Mouse (Mus musculus): ENCODE results near the gene Tmem151b. TPM values are rescaled to one million over a fixed set of nuclear protein-coding genes. Genes with fewer than 3 reads are reported as not detected.

Gene Tmem151b
- 1.8 and 2.6 TPM in 2 replicates for polyA plus RNA-seq (2014; fragmentation: Nextera tagmentation; extraction: Ambion mirVana)

DNA sequence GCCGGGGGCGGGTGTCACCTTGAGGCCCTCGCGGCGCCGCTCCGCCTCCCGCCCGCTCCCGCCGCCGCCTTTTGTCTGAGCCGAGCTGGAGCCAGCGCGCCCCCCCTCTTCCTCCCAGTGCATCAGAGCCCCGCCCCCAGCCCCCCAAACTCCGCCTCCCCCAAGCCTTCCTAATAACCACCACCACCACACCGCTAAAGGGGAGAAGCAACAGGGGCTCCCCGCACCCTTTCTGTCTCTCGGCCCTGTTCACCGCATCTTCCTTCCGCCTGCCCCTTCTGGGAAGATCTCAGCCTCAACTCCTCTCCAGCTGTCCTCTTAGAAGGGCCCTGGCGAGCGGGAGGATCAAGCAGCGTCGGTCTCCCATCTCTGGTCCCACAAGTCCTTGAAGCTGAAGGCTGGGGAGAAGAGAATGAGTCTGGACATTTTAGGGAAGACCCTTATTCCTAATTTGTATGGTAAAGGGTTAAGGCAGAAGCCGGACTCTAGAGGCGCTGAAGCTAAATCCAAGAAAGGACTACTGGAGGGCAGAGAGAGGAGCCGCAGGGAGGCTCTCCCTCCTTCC, at the start of gene Tmem151b:
Gene Tmem151b (minus strand): TSS at position 61 of the 565 bp plus-strand sequence.
- H3K4me3 ChIP-seq (ENCODE audit: low read depth, low read length) = peak within 1 kb of the TSS; percentile 70
- H3K4me2 ChIP-seq (replicated peaks; ENCODE audit: low read depth, low read length) = peak within 1 kb of the TSS; percentile 92
- peaks cover 25% of the 10 kb centered on the region for H3K27me3 ChIP-seq (ENCODE audit: control insufficient read depth, insufficient read depth, low read length)
- ATAC-seq (ENCODE audit: insufficient number of reproducible peaks, insufficient read depth, low FRiP score, low read depth) = no peak
- no peaks in the 10 kb centered on the region for H3K36me3 ChIP-seq (ENCODE audit: control insufficient read depth, insufficient read depth, low read length)
- peak within 1 kb of the TSS; percentile 48; the same call in 1 of the 2 replicates for H3K27ac ChIP-seq (ENCODE audit: low read length)
- H3K4me1 ChIP-seq (ENCODE audit: control insufficient read depth, insufficient read depth, low read length) = 0 out of 2 replicates have a peak, but pooled peaks cover 4% of the 10 kb centered on the region
- 2% methylated on average over 11 of the region's 29 CpGs for WGBS
- H3K9ac ChIP-seq (replicated peaks; ENCODE audit: low read depth, low read length) = peak within 1 kb of the TSS; percentile 71
- H3K9me3 ChIP-seq (ENCODE audit: control insufficient read depth, low read depth, low read length) = no peaks in the 10 kb centered on the region

DNA sequence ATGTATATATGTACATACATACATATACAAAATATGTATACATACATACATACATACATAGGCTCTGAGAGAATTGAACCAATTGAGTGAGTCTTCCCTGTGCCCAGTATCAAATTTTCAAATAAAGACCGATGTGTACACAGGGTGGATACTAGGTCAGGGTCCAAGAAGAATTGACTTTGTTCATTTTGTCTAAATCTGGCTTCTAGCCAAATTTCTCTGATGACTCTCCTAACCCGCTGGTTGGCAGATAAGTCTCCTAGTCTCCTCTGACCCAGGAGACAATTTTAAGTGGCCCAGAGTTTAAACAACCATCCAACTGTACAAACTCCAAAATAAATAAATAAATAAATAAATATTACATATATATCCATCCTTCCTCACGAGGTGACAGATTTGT, 49.4 kb upstream of the Tmem151b start:
- Histone ChIP-seq H3K27ac (ENCODE audit: low read length) (no peak overlapping the region), H3K4me2 (replicated peaks; ENCODE audit: low read depth, low read length) (peak overlapping the region; percentile 55), H3K4me3 (ENCODE audit: low read depth, low read length) (peak overlapping the region; percentile 22; the same call in 1 of the 2 replicates), H3K4me1 (ENCODE audit: control insufficient read depth, insufficient read depth, low read length) (peaks cover 31% of the 10 kb centered on the region), H3K36me3 (ENCODE audit: control insufficient read depth, insufficient read depth, low read length) (no peaks in the 10 kb centered on the region), H3K9me3 (ENCODE audit: control insufficient read depth, low read depth, low read length) (no peaks in the 10 kb centered on the region), H3K9ac (replicated peaks; ENCODE audit: low read depth, low read length) (no peak overlapping the region; the same call in 1 of the 2 replicates), H3K27me3 (ENCODE audit: control insufficient read depth, insufficient read depth, low read length) (no peaks in the 10 kb centered on the region)
- 33% methylated on average over 3 of the region's 3 CpGs for WGBS
- ATAC-seq (ENCODE audit: insufficient number of reproducible peaks, insufficient read depth, low FRiP score, low read depth) = no peak

DNA sequence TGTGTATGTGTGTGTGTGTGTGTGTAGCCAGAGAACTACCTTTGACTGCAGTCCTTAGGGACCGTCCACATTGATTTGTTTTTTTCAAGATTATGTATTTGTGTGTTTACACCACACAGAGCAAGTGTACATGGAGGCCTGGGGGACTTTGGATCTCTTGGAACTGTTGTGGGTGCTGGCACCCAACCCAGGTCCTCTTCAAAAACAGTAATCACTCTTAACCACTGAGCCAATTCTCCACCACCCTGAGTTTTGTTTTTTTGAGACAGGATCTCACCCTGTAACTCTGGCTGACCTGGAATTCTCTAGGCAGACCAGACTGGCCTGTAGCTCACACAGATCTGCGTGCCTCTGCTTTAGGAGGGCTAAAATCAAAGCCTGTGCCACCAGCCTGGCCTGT, 48.9 kb upstream of the Tmem151b start:
- Histone ChIP-seq H3K4me1 (ENCODE audit: control insufficient read depth, insufficient read depth, low read length) (peaks cover 36% of the 10 kb centered on the region), H3K9me3 (ENCODE audit: control insufficient read depth, low read depth, low read length) (no peaks in the 10 kb centered on the region), H3K9ac (replicated peaks; ENCODE audit: low read depth, low read length) (no peak overlapping the region), H3K36me3 (ENCODE audit: control insufficient read depth, insufficient read depth, low read length) (no peaks in the 10 kb centered on the region), H3K4me2 (replicated peaks; ENCODE audit: low read depth, low read length) (no peak overlapping the region), H3K4me3 (ENCODE audit: low read depth, low read length) (no peak overlapping the region), H3K27ac (ENCODE audit: low read length) (no peak overlapping the region), H3K27me3 (ENCODE audit: control insufficient read depth, insufficient read depth, low read length) (no peaks in the 10 kb centered on the region)
- no peak for ATAC-seq (ENCODE audit: insufficient number of reproducible peaks, insufficient read depth, low FRiP score, low read depth)
- 71% methylated on average over 2 of the region's 2 CpGs for WGBS

DNA sequence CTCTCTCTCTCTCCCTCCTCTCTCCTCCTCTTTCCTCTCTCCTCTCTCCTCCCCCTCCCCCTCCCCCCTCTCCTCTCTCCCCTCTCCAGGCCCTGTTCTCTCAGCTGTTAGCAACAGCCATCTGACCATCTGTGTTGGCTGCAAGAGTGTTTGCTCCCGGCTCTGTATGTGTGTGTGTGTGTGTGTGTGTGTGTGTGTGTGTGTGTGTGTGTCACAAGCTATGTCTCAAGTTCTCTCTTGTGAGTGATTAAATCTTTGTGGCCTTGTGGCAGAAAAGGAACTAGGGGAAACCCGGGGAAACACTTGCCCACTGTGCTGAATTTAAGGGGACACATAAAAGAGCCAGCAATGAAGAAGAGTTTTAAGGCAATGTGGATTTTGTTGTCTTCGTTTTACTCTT, 48.3 kb upstream of the Tmem151b start:
- H3K36me3 ChIP-seq (ENCODE audit: control insufficient read depth, insufficient read depth, low read length) = no peaks in the 10 kb centered on the region
- no peaks in the 10 kb centered on the region for H3K27me3 ChIP-seq (ENCODE audit: control insufficient read depth, insufficient read depth, low read length)
- H3K4me1 ChIP-seq (ENCODE audit: control insufficient read depth, insufficient read depth, low read length) = peaks cover 42% of the 10 kb centered on the region
- H3K4me2 ChIP-seq (replicated peaks; ENCODE audit: low read depth, low read length) = no peak overlapping the region
- no peak overlapping the region for H3K9ac ChIP-seq (replicated peaks; ENCODE audit: low read depth, low read length)
- no peak overlapping the region for H3K4me3 ChIP-seq (ENCODE audit: low read depth, low read length)
- H3K9me3 ChIP-seq (ENCODE audit: control insufficient read depth, low read depth, low read length) = no peaks in the 10 kb centered on the region
- H3K27ac ChIP-seq (ENCODE audit: low read length) = no peak overlapping the region
- ATAC-seq (ENCODE audit: insufficient number of reproducible peaks, insufficient read depth, low FRiP score, low read depth) = no peak
- 42% methylated on average over 3 of the region's 3 CpGs for WGBS

DNA sequence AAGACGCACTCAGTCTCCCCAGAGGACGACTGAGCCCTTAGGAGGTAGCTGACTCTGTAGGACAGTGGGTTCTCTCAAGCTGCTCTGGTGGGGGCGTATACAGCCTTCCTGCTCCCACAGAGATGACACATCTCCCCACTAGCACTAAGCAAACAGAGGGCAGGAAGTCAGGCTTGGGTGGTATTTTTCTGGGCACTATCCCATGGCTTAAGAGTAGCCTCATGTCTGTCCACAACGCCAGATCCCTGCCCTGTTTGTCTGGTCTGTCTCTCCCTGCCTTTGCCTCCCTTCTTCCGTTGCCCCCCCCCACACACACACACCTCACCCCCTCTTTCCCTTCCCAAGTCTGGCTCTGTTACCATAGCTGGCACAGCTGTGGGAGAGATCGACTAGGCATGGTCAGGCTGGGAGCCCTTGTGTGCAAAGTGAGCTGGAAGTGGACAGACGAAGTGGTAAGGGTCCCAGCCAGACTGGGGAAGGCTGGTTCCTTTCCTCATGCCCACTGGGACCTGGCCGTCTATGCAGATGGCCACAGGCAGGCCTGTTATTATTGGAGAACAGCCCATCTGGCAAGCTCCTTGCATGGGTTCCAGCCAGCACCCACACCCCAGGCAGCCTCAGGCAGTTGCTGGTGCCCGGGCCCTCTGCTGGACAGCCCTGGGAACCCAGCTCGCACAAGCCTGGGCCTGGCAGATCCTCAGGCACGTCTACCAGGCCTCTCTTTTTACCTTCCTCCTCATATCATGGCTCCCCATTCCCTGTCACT, 47.3 kb upstream of the Tmem151b start:
- Histone ChIP-seq H3K27ac (ENCODE audit: low read length) (0 out of 2 replicates have a peak overlapping the region, but pooled peaks have one; percentile 17), H3K4me3 (ENCODE audit: low read depth, low read length) (no peak overlapping the region), H3K4me2 (replicated peaks; ENCODE audit: low read depth, low read length) (no peak overlapping the region), H3K9me3 (ENCODE audit: control insufficient read depth, low read depth, low read length) (no peaks in the 10 kb centered on the region), H3K36me3 (ENCODE audit: control insufficient read depth, insufficient read depth, low read length) (no peaks in the 10 kb centered on the region), H3K27me3 (ENCODE audit: control insufficient read depth, insufficient read depth, low read length) (no peaks in the 10 kb centered on the region), H3K9ac (replicated peaks; ENCODE audit: low read depth, low read length) (no peak overlapping the region), H3K4me1 (ENCODE audit: control insufficient read depth, insufficient read depth, low read length) (peaks cover 49% of the 10 kb centered on the region)
- 44% methylated on average over 11 of the region's 11 CpGs for WGBS
- ATAC-seq (ENCODE audit: insufficient number of reproducible peaks, insufficient read depth, low FRiP score, low read depth) = peak; percentile 31; the same call in 1 of the 2 replicates

DNA sequence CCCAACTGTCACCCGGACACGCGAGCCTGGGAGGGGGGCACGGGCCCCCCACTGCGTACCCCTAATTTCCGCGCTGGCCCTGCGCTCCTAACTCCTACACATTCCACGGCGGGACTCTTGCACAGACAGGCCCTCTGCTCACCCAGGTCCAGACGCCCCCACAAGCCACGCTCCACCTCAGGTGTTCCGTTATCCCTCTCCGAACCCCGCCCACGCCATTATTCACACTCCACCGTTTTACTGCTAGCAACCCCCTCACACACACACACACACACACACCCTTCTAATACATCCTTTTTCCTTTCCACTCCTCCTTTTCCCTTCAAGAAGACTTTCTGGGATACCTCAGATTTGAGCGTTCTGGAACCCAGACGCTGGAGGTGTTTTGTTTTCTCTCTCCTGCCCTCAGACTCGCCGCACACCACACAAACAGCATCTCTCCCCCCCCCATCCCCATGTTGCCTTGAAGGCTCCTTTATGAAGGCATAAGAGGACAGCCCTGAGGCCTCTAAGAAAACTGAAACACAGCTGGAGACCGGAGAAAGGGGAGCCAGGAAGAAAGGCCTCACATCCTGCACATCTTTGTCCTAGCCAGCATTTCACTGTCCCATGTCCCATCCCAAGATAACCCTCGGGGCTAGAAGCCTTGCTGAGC, 46.4 kb upstream of the Tmem151b start:
- peak overlapping the region; percentile 99 for H3K4me2 ChIP-seq (replicated peaks; ENCODE audit: low read depth, low read length)
- peak overlapping the region; percentile 58 for H3K4me3 ChIP-seq (ENCODE audit: low read depth, low read length)
- peak; percentile 5; the same call in 1 of the 2 replicates for ATAC-seq (ENCODE audit: insufficient number of reproducible peaks, insufficient read depth, low FRiP score, low read depth)
- 7% methylated on average over 23 of the region's 23 CpGs for whole genome bisulfite sequencing
- no peaks in the 10 kb centered on the region for H3K9me3 ChIP-seq (ENCODE audit: control insufficient read depth, low read depth, low read length)
- no peaks in the 10 kb centered on the region for H3K27me3 ChIP-seq (ENCODE audit: control insufficient read depth, insufficient read depth, low read length)
- H3K9ac ChIP-seq (replicated peaks; ENCODE audit: low read depth, low read length) = peak overlapping the region; percentile 38
- no peak overlapping the region for H3K27ac ChIP-seq (ENCODE audit: low read length)
- no peaks in the 10 kb centered on the region for H3K36me3 ChIP-seq (ENCODE audit: control insufficient read depth, insufficient read depth, low read length)
- H3K4me1 ChIP-seq (ENCODE audit: control insufficient read depth, insufficient read depth, low read length) = peaks cover 47% of the 10 kb centered on the region

DNA sequence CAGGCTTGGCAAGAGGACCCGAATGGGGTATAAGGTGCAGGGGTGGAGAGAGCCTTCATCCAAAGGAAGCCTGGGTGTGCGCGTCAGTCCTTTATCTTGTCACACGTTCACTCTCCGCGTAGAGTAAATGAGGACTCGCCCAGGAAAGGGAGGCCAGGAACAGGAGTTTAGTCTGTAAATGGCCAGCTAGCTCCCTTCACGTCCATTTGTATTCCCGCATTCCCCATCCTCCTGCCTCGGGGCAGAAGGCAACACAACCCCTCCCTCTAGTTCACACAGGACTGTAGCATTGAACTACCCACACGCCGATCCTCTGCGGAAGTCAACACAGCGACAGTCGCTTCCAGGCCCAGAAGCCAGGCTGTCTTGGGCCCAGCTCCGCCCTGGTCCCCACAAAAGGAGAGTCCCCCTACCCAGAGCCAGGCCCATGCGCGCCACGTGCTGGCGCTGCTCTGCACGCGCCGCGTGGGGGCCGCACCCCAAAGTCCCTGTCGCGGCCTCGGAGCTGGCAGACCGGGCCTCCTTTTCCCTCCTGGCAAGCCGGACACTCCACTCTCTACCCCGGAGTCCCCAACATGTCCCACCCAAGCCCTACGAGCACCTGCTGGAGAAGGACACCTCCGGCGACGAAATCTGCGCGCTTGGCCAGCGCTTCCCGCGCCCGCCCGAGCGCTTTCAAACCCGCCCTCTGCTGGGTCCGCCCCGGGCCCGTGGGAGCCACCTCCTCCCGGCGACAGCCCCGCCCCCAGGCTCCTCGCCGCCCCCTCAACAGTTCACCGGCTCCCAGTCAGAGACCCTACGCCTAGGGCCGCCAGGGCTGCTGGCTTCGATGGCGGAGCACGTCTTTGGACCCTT, 45.6 kb upstream of the Tmem151b start:
- peak overlapping the region; percentile 21; the same call in 1 of the 2 replicates for H3K27ac ChIP-seq (ENCODE audit: low read length)
- peak; percentile 59; the same call in 1 of the 2 replicates for ATAC-seq (ENCODE audit: insufficient number of reproducible peaks, insufficient read depth, low FRiP score, low read depth)

DNA sequence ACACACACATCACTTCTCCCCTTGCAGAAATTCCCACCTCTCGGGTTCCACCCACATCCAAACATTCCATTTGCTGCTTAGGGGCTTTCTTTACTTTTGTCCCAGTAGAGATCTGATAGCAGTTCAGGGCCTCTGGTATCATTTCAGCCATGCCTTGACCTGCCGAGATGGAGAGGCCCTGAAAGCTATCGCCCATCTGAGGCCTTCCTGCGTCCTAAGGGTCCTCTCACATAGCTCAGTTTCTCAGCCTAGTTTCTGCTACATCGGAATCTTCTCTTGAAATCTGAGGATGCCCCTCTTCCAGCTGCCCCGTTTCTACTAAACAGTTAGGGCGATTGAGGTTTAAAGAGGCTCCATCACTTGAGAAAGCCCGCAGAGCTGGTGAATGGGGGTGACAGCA, 44.7 kb upstream of the Tmem151b start:
- WGBS = 33% methylated on average over 8 of the region's 8 CpGs
- Histone ChIP-seq H3K4me3 (ENCODE audit: low read depth, low read length) (peak overlapping the region; percentile 58), H3K27ac (ENCODE audit: low read length) (no peak overlapping the region), H3K9me3 (ENCODE audit: control insufficient read depth, low read depth, low read length) (no peaks in the 10 kb centered on the region), H3K4me1 (ENCODE audit: control insufficient read depth, insufficient read depth, low read length) (peaks cover 40% of the 10 kb centered on the region), H3K27me3 (ENCODE audit: control insufficient read depth, insufficient read depth, low read length) (no peaks in the 10 kb centered on the region), H3K9ac (replicated peaks; ENCODE audit: low read depth, low read length) (no peak overlapping the region; the same call in 1 of the 2 replicates), H3K4me2 (replicated peaks; ENCODE audit: low read depth, low read length) (peak overlapping the region; percentile 99), H3K36me3 (ENCODE audit: control insufficient read depth, insufficient read depth, low read length) (no peaks in the 10 kb centered on the region)
- ATAC-seq (ENCODE audit: insufficient number of reproducible peaks, insufficient read depth, low FRiP score, low read depth) = no peak

More for the DNA sequence above, 45.6 kb upstream of the Tmem151b start:
- Histone ChIP-seq H3K4me3 (ENCODE audit: low read depth, low read length) (peak overlapping the region; percentile 58), H3K9me3 (ENCODE audit: control insufficient read depth, low read depth, low read length) (no peaks in the 10 kb centered on the region), H3K27me3 (ENCODE audit: control insufficient read depth, insufficient read depth, low read length) (no peaks in the 10 kb centered on the region), H3K4me1 (ENCODE audit: control insufficient read depth, insufficient read depth, low read length) (peaks cover 47% of the 10 kb centered on the region), H3K4me2 (replicated peaks; ENCODE audit: low read depth, low read length) (peak overlapping the region; percentile 99), H3K9ac (replicated peaks; ENCODE audit: low read depth, low read length) (peak overlapping the region; percentile 38), H3K36me3 (ENCODE audit: control insufficient read depth, insufficient read depth, low read length) (no peaks in the 10 kb centered on the region)
- 2% methylated on average over 57 of the region's 58 CpGs for WGBS
